Mouse (Mus musculus): ENCODE data around the gene Mapre3.

- TF ChIP-seq CTCF (IDR thresholded peaks at IDR 0.05; ENCODE audit: insufficient read depth, low read length) = no peak
- no peak for TF ChIP-seq POLR2A (IDR thresholded peaks at IDR 0.05; ENCODE audit: borderline replicate concordance, extremely low read depth, low read depth, low read length)
These were observed 94.8 kb downstream of the Mapre3 start for GRCm38 (mm10) chr5:30909300-30909659.
